Mouse (Mus musculus): ENCODE measurements at regions not wholly inside any gene's neighbourhood (a gene's known extent, or its start where the extent isn't known, plus 50 kb on each side); places are given as distances from the start of the nearest gene placed in this dataset.
"Not testable (repeated sequence)": the region's sequence is repeated elsewhere in the genome, so short reads cannot be mapped to it uniquely, and the experiment has no call there.

GRCm38 (mm10) chrX:94785983-94786382, 61.6 kb downstream of the Zxdb start:
- Histone ChIP-seq H3K4me1 (ENCODE audit: control insufficient read depth, insufficient read depth, low read length) (no peaks in the 10 kb centered on the region), H3K4me3 (ENCODE audit: insufficient read depth, low read length) (no peak overlapping the region), H3K27ac (ENCODE audit: insufficient read depth, low read length) (no peak overlapping the region)
- TF ChIP-seq POLR2A (IDR thresholded peaks at IDR 0.05; ENCODE audit: extremely low read depth, insufficient read depth, low read length) (no peak), CTCF (IDR thresholded peaks at IDR 0.05; ENCODE audit: extremely low read depth, insufficient read depth, low read length) (no peak)

- TF ChIP-seq POLR2A (IDR thresholded peaks at IDR 0.05; ENCODE audit: extremely low read depth, insufficient read depth, low read length): no peak
- no peak for TF ChIP-seq CTCF (IDR thresholded peaks at IDR 0.05; ENCODE audit: extremely low read depth, insufficient read depth, low read length)
These were observed 64.1 kb downstream of the Zxdb start for GRCm38 (mm10) chrX:94788331-94788920.

GRCm38 (mm10) chrX:94796845-94797244, 72.5 kb downstream of the Zxdb start:
- not testable (repeated sequence) for H3K27ac ChIP-seq (ENCODE audit: insufficient read depth, low read length); H3K4me3 ChIP-seq (ENCODE audit: insufficient read depth, low read length); H3K4me1 ChIP-seq (ENCODE audit: control insufficient read depth, insufficient read depth, low read length)

More at GRCm38 (mm10) chrX:94788331-94788920, 64.1 kb downstream of the Zxdb start:
- Histone ChIP-seq H3K27ac (ENCODE audit: insufficient read depth, low read length) (no peak overlapping the region), H3K4me3 (ENCODE audit: insufficient read depth, low read length) (no peak overlapping the region), H3K4me1 (ENCODE audit: control insufficient read depth, insufficient read depth, low read length) (no peaks in the 10 kb centered on the region)

- not testable (repeated sequence) for H3K4me3 ChIP-seq (ENCODE audit: insufficient read depth, low read length); H3K27ac ChIP-seq (ENCODE audit: insufficient read depth, low read length)
These were observed 73.2 kb downstream of the Zxdb start for GRCm38 (mm10) chrX:94797348-94798182.

GRCm38 (mm10) chrX:94798183-94798619, 73.8 kb downstream of the Zxdb start:
- not testable (repeated sequence) for H3K4me3 ChIP-seq (ENCODE audit: insufficient read depth, low read length); H3K4me1 ChIP-seq (ENCODE audit: control insufficient read depth, insufficient read depth, low read length); H3K27ac ChIP-seq (ENCODE audit: insufficient read depth, low read length)

More at GRCm38 (mm10) chrX:94797348-94798182, 73.2 kb downstream of the Zxdb start:
- not testable (repeated sequence) for H3K4me1 ChIP-seq (ENCODE audit: control insufficient read depth, insufficient read depth, low read length)

GRCm38 (mm10) chrX:94812760-94813159, 88.4 kb downstream of the Zxdb start:
- H3K27ac ChIP-seq (ENCODE audit: insufficient read depth, low read length); H3K4me1 ChIP-seq (ENCODE audit: control insufficient read depth, insufficient read depth, low read length); H3K4me3 ChIP-seq (ENCODE audit: insufficient read depth, low read length): not testable (repeated sequence)

GRCm38 (mm10) chrX:94827524-94827923, 103.2 kb downstream of the Zxdb start:
- not testable (repeated sequence) for H3K4me3 ChIP-seq (ENCODE audit: insufficient read depth, low read length); H3K4me1 ChIP-seq (ENCODE audit: control insufficient read depth, insufficient read depth, low read length); H3K27ac ChIP-seq (ENCODE audit: insufficient read depth, low read length)

GRCm38 (mm10) chrX:94844110-94844779, 119.9 kb downstream of the Zxdb start:
- not testable (repeated sequence) for H3K27ac ChIP-seq (ENCODE audit: insufficient read depth, low read length); H3K4me3 ChIP-seq (ENCODE audit: insufficient read depth, low read length); H3K4me1 ChIP-seq (ENCODE audit: control insufficient read depth, insufficient read depth, low read length)

- not testable (repeated sequence) for H3K27ac ChIP-seq (ENCODE audit: insufficient read depth, low read length); H3K4me1 ChIP-seq (ENCODE audit: control insufficient read depth, insufficient read depth, low read length); H3K4me3 ChIP-seq (ENCODE audit: insufficient read depth, low read length)
These were observed 125.2 kb downstream of the Zxdb start for GRCm38 (mm10) chrX:94849549-94849948.

GRCm38 (mm10) chrX:94857501-94857900, 133.1 kb downstream of the Zxdb start:
- no peaks in the 10 kb centered on the region for H3K4me1 ChIP-seq (ENCODE audit: control insufficient read depth, insufficient read depth, low read length)
- H3K27ac ChIP-seq (ENCODE audit: insufficient read depth, low read length): no peak overlapping the region
- H3K4me3 ChIP-seq (ENCODE audit: insufficient read depth, low read length): no peak overlapping the region
- no peak for TF ChIP-seq POLR2A (IDR thresholded peaks at IDR 0.05; ENCODE audit: extremely low read depth, insufficient read depth, low read length)

- Histone ChIP-seq H3K4me1 (ENCODE audit: control insufficient read depth, insufficient read depth, low read length) (no peaks in the 10 kb centered on the region), H3K4me3 (ENCODE audit: insufficient read depth, low read length) (no peak overlapping the region)
- TF ChIP-seq POLR2A (IDR thresholded peaks at IDR 0.05; ENCODE audit: extremely low read depth, insufficient read depth, low read length) (no peak), CTCF (IDR thresholded peaks at IDR 0.05; ENCODE audit: extremely low read depth, insufficient read depth, low read length) (no peak)
These were observed 133.6 kb downstream of the Zxdb start for GRCm38 (mm10) chrX:94857954-94858353.

More at GRCm38 (mm10) chrX:94857954-94858353, 133.6 kb downstream of the Zxdb start:
- no peak overlapping the region for H3K27ac ChIP-seq (ENCODE audit: insufficient read depth, low read length)
